10 mouse cellular contexts compared by ENCODE assay signal in genomic region chr4:43927826-43928225, GRCm38 (mm10). TPM values are rescaled to one million over a fixed set of nuclear protein-coding genes. Genes with fewer than 3 reads are reported as not detected.
DNase-seq lines count a peak whose midpoint lies in the region; ATAC-seq and TF ChIP-seq lines count a peak whose summit lies in the region.
"Had no signal": no experiment of that assay in that cellular context is flagged by ENCODE, and none has a peak within 500 bp of the region (broad histone marks: within the 10 kb centered on the region; RNA-seq: fewer than 3 reads in every experiment).

No protein-coding gene starts in this region.

- H3K4me3 ChIP-seq in midbrain, postnatal 0 days (ENCODE audit: low read depth, low read length): no peak overlapping the region
- no peak overlapping the region for H3K4me3 ChIP-seq in midbrain, embryonic 10.5 days
- H3K4me3 ChIP-seq: heart, embryonic 15.5 days; midbrain, embryonic 12.5 days had no signal

- H3K4me2 ChIP-seq in midbrain, postnatal 0 days (ENCODE audit: low read depth, low read length, poor library complexity, severe bottlenecking): no peak overlapping the region
- H3K4me2 ChIP-seq: heart, embryonic 15.5 days; midbrain, embryonic 12.5 days had no signal

- 94% methylated on average over 3 of the region's 3 CpGs for WGBS in midbrain, postnatal 0 days
- WGBS in midbrain, embryonic 10.5 days: 94% methylated on average over 3 of the region's 3 CpGs

- no peak overlapping the region for H3K27ac ChIP-seq in midbrain, postnatal 0 days (ENCODE audit: low read depth, low read length)
- no peak overlapping the region for H3K27ac ChIP-seq in midbrain, embryonic 10.5 days (replicated peaks)
- H3K27ac ChIP-seq: heart, embryonic 15.5 days; midbrain, embryonic 12.5 days had no signal

- H3K27me3 ChIP-seq in midbrain, postnatal 0 days (ENCODE audit: insufficient read depth, low read length): no peaks in the 10 kb centered on the region
- H3K27me3 ChIP-seq in midbrain, embryonic 10.5 days (ENCODE audit: low read depth, poor library complexity, severe bottlenecking): no peaks in the 10 kb centered on the region
- H3K27me3 ChIP-seq: heart, embryonic 15.5 days; midbrain, embryonic 12.5 days had no signal

- peak; percentile 52 for TF ChIP-seq CTCF in midbrain, postnatal 0 days (IDR thresholded peaks at IDR 0.05)

- H3K9me3 ChIP-seq in midbrain, postnatal 0 days (ENCODE audit: low read length): no peaks in the 10 kb centered on the region
- H3K9me3 ChIP-seq in midbrain, embryonic 10.5 days (replicated peaks): no peaks in the 10 kb centered on the region
- H3K9me3 ChIP-seq: heart, embryonic 15.5 days; midbrain, embryonic 12.5 days had no signal

- H3K9ac ChIP-seq in midbrain, postnatal 0 days (replicated peaks; ENCODE audit: low read length, poor library complexity, severe bottlenecking): no peak overlapping the region
- H3K9ac ChIP-seq: heart, embryonic 15.5 days; midbrain, embryonic 12.5 days had no signal

- ATAC-seq in midbrain, postnatal 0 days (ENCODE audit: low FRiP score): no peak

- peaks cover 47% of the 10 kb centered on the region for H3K36me3 ChIP-seq in midbrain, postnatal 0 days (ENCODE audit: insufficient read depth, low read length)
- peaks cover 83% of the 10 kb centered on the region for H3K36me3 ChIP-seq in midbrain, embryonic 10.5 days

- H3K4me1 ChIP-seq in midbrain, postnatal 0 days (ENCODE audit: insufficient read depth, low read length): no peaks in the 10 kb centered on the region
- H3K4me1 ChIP-seq in midbrain, embryonic 10.5 days: no peaks in the 10 kb centered on the region
- H3K4me1 ChIP-seq: heart, embryonic 15.5 days; midbrain, embryonic 12.5 days had no signal

- DNase-seq in cerebellum, postnatal 14 days: peak; percentile 20 to 55
- no peak for DNase-seq in cerebellum, adult 9-11 months
- DNase-seq in midbrain, postnatal 0 days (ENCODE audit: low spot score): peak; percentile 7
- no peak for DNase-seq in midbrain, embryonic 10.5 days (ENCODE audit: low spot score)
- DNase-seq in kidney, postnatal 4 days: peak; percentile 69 to 71
- peak; percentile 57 for DNase-seq in thymus, postnatal 14 days
- DNase-seq in right cerebral cortex, postnatal 25 days: no peak
- no peak for DNase-seq in heart, adult 8-10 months (ENCODE audit: low spot score)

RNA-seq across cellular contexts. Expression of gene Glipr2, which starts 29.4 kb away (rescaled TPM):
- 18.2 and 20.7 TPM in 2 replicates for total RNA-seq in midbrain, postnatal 0 days (2014; rRNA removed)
- polyA plus RNA-seq in midbrain, postnatal 0 days (2015; fragmentation: Nextera tagmentation; extraction: Ambion mirVana): 16.3 and 16.5 TPM in 2 replicates
- 69.2 and 82.3 TPM in 2 replicates for polyA plus RNA-seq in midbrain, embryonic 10.5 days (2016; fragmentation: Nextera tagmentation; extraction: Ambion mirVana)
- 1 to 10 TPM; 2.3 to 5.2 (median 2.8) TPM for total RNA-seq in heart, adult 8-10 months (2022)

RNA-seq across cellular contexts. Expression of gene Reck, which starts 52.5 kb away (rescaled TPM):
- total RNA-seq in midbrain, postnatal 0 days (2014; rRNA removed): 6.0 and 7.0 TPM in 2 replicates
- polyA plus RNA-seq in midbrain, postnatal 0 days (2015; fragmentation: Nextera tagmentation; extraction: Ambion mirVana): 3.8 and 3.9 TPM in 2 replicates
- 8.7 and 10.0 TPM in 2 replicates for polyA plus RNA-seq in midbrain, embryonic 10.5 days (2016; fragmentation: Nextera tagmentation; extraction: Ambion mirVana)
- 1 to 10 TPM; 4.4 to 5.7 (median 5.2) TPM for total RNA-seq in heart, adult 8-10 months (2022)

RNA-seq across cellular contexts. Expression of gene Ccin, which starts 55.5 kb away (rescaled TPM):
- total RNA-seq in midbrain, postnatal 0 days (2014; rRNA removed): 0.33 and 0.49 TPM in 2 replicates
- not detected in 2 replicates for polyA plus RNA-seq in midbrain, postnatal 0 days (2015; fragmentation: Nextera tagmentation; extraction: Ambion mirVana)
- polyA plus RNA-seq in midbrain, embryonic 10.5 days (2016; fragmentation: Nextera tagmentation; extraction: Ambion mirVana): not detected in 2 replicates
- total RNA-seq in heart, adult 8-10 months (2022): not detected
- polyA plus RNA-seq: heart, embryonic 15.5 days; midbrain, embryonic 12.5 days had no signal

Comparison
In these comparisons a context has a peak if more than half of its experiments do, and no peak if none do; other contexts are left out.
1. DNase-seq: peak in cerebellum, postnatal 14 days (2 of 2), midbrain, postnatal 0 days (single experiment), kidney, postnatal 4 days (2 of 2) and thymus, postnatal 14 days (single experiment); none in cerebellum, adult 9-11 months (single experiment), midbrain, embryonic 10.5 days (single experiment), right cerebral cortex, postnatal 25 days (single experiment) and heart, adult 8-10 months (single experiment).